In the genomic region with DNA sequence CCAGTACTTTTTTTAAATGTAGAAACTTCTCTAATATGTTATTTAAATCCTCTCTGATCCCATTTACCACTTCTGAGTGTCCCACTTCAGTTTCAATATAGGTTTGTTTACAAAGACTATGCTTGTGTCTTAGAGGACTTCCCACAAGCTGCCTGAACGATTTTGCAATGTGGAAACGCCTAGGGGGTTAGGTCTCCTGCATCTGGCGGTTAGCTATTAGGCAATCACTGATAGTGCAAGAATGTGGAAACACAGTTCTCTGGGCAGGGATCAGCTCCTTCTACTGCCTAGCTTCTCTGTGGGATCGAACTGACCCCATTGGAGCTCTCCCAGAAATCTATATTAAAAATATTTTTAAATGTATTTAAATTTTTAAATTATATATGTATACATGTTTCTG, we compare ENCODE assay signal across 8 mouse cellular contexts. TPM values are rescaled to one million over a fixed set of nuclear protein-coding genes. Genes with fewer than 3 reads are reported as not detected.
DNase-seq lines count a peak whose midpoint lies in the region; ATAC-seq and TF ChIP-seq lines count a peak whose summit lies in the region.
"Had no signal": no experiment of that assay in that cellular context is flagged by ENCODE, and none has a peak within 500 bp of the region (broad histone marks: within the 10 kb centered on the region; RNA-seq: fewer than 3 reads in every experiment).

A gene (minus strand): TSS at position 83 of the 400 bp plus-strand sequence.

- H3K9ac ChIP-seq in ES-E14 (ENCODE audit: insufficient read depth, low read depth, low read length, poor library complexity, severe bottlenecking): no peak within 1 kb of the TSS
- no peak within 1 kb of the TSS for H3K9ac ChIP-seq in forebrain, embryonic 11.5 days (ENCODE audit: low read length)
- H3K9ac ChIP-seq in hindbrain, postnatal 0 days (replicated peaks; ENCODE audit: low read length): no peak within 1 kb of the TSS
- H3K9ac ChIP-seq in lung, postnatal 0 days (replicated peaks; ENCODE audit: low read depth): no peak within 1 kb of the TSS

- no peak within 1 kb of the TSS for H3K4me2 ChIP-seq in forebrain, embryonic 11.5 days (ENCODE audit: low read depth, low read length, severe bottlenecking)
- H3K4me2 ChIP-seq in hindbrain, postnatal 0 days (ENCODE audit: low read depth, low read length): no peak within 1 kb of the TSS
- H3K4me2 ChIP-seq in lung, postnatal 0 days (replicated peaks; ENCODE audit: low read depth, low read length): no peak within 1 kb of the TSS

- no peak for TF ChIP-seq CTCF in hindbrain, postnatal 0 days (IDR thresholded peaks at IDR 0.05; ENCODE audit: low read depth)
- no peak for TF ChIP-seq CTCF in lung, postnatal 0 days (IDR thresholded peaks at IDR 0.05)

- DNase-seq in 3134 (ENCODE audit: extremely low read depth, insufficient read length, low spot score): peak; percentile 13
- DNase-seq in ES-E14 (ENCODE audit: low read depth, low spot score): no peak
- DNase-seq in forebrain, embryonic 11.5 days (ENCODE audit: low spot score): no peak
- DNase-seq in hindbrain, postnatal 0 days (ENCODE audit: low spot score): no peak
- DNase-seq in lung, postnatal 0 days (ENCODE audit: low spot score): peak; percentile 61
- no peak for DNase-seq in right cerebral cortex, postnatal 4 days

- ATAC-seq in forebrain, embryonic 11.5 days (replicated peaks; ENCODE audit: low FRiP score): no peak
- no peak for ATAC-seq in hindbrain, postnatal 0 days
- no peak for ATAC-seq in lung, postnatal 0 days
- ATAC-seq in megakaryocyte-erythroid progenitor cell, adult 5-6 weeks (replicated peaks; ENCODE audit: low FRiP score, low TSS enrichment, poor library complexity, severe bottlenecking): no peak

- TF ChIP-seq EP300 in lung, postnatal 0 days (IDR thresholded peaks at IDR 0.05): 0 out of 2 replicates have a peak, but pooled peaks have one; percentile 31

- H3K4me3 ChIP-seq in ES-E14 (ENCODE audit: insufficient read depth in 1 of 2, low read depth in 1 of 2, low read length in 2 of 2, poor library complexity in 1 of 2, severe bottlenecking in 1 of 2): no peak within 1 kb of the TSS
- no peak within 1 kb of the TSS for H3K4me3 ChIP-seq in forebrain, embryonic 11.5 days (ENCODE audit: low read depth, low read length)
- no peak within 1 kb of the TSS for H3K4me3 ChIP-seq in hindbrain, postnatal 0 days (ENCODE audit: low read length)
- H3K4me3 ChIP-seq in lung, postnatal 0 days (ENCODE audit: low read depth, low read length): no peak within 1 kb of the TSS
- H3K4me3 ChIP-seq: erythroblast, embryonic 14.5 days had no signal

- H3K27ac ChIP-seq in ES-E14 (ENCODE audit: insufficient read depth, low read depth, low read length, poor library complexity, severe bottlenecking): no peak within 1 kb of the TSS
- no peak within 1 kb of the TSS for H3K27ac ChIP-seq in forebrain, embryonic 11.5 days (ENCODE audit: low read depth, low read length)
- H3K27ac ChIP-seq in hindbrain, postnatal 0 days: no peak within 1 kb of the TSS
- no peak within 1 kb of the TSS for H3K27ac ChIP-seq in lung, postnatal 0 days (ENCODE audit: low read length)

- in situ Hi-C loops in ES-E14 (cut with MboI; ENCODE audit: low sequenced_read_pairs in 2 of 2, unreplicated experiment in 2 of 2): no loop called here

- no peaks in the 10 kb centered on the region for H3K27me3 ChIP-seq in forebrain, embryonic 11.5 days (ENCODE audit: control insufficient read depth, insufficient read depth, low read length)
- no peaks in the 10 kb centered on the region for H3K27me3 ChIP-seq in hindbrain, postnatal 0 days (ENCODE audit: insufficient read depth, low read length)
- H3K27me3 ChIP-seq in lung, postnatal 0 days (replicated peaks; ENCODE audit: insufficient read depth, low read length): no peaks in the 10 kb centered on the region

- H3K9me3 ChIP-seq in ES-E14 (ENCODE audit: control insufficient read depth, insufficient read depth, low read depth, low read length): no peaks in the 10 kb centered on the region
- H3K9me3 ChIP-seq in forebrain, embryonic 11.5 days (ENCODE audit: control insufficient read depth, low read length): no peaks in the 10 kb centered on the region
- H3K9me3 ChIP-seq in hindbrain, postnatal 0 days (ENCODE audit: low read length): no peaks in the 10 kb centered on the region
- no peaks in the 10 kb centered on the region for H3K9me3 ChIP-seq in lung, postnatal 0 days (ENCODE audit: low read length)

- H3K36me3 ChIP-seq in ES-E14 (ENCODE audit: control insufficient read depth, insufficient read depth, low read length, poor library complexity, severe bottlenecking): no peaks in the 10 kb centered on the region
- H3K36me3 ChIP-seq in forebrain, embryonic 11.5 days (ENCODE audit: control insufficient read depth, insufficient read depth, low read length): no peaks in the 10 kb centered on the region
- no peaks in the 10 kb centered on the region for H3K36me3 ChIP-seq in hindbrain, postnatal 0 days (ENCODE audit: insufficient read depth, low read length)
- no peaks in the 10 kb centered on the region for H3K36me3 ChIP-seq in lung, postnatal 0 days (ENCODE audit: insufficient read depth, low read length)

- H3K4me1 ChIP-seq in ES-E14 (ENCODE audit: control insufficient read depth in 2 of 2, insufficient read depth in 2 of 2, low read length in 2 of 2, poor library complexity in 1 of 2): no peaks in the 10 kb centered on the region
- H3K4me1 ChIP-seq in forebrain, embryonic 11.5 days (replicated peaks; ENCODE audit: control insufficient read depth, insufficient read depth, low read length): no peaks in the 10 kb centered on the region
- H3K4me1 ChIP-seq in hindbrain, postnatal 0 days (ENCODE audit: insufficient read depth, low read length): no peaks in the 10 kb centered on the region
- no peaks in the 10 kb centered on the region for H3K4me1 ChIP-seq in lung, postnatal 0 days (ENCODE audit: insufficient read depth, low read depth, low read length)

- 54% methylated on average over 4 of the region's 4 CpGs for WGBS in forebrain, embryonic 11.5 days
- WGBS in hindbrain, postnatal 0 days: 56% methylated on average over 4 of the region's 4 CpGs
- 25% methylated on average over 4 of the region's 4 CpGs for WGBS in lung, postnatal 0 days

TF ChIP-seq in ES-E14, 5 proteins besides CTCF, POLR2A, EP300 and RAD21:
- no peak for TF ChIP-seq ZC3H11A (IDR thresholded peaks at IDR 0.05; ENCODE audit: borderline replicate concordance, low read depth, low read length)
- no peak for TF ChIP-seq ZNF384 (IDR thresholded peaks at IDR 0.05; ENCODE audit: low read depth, low read length)
- no peak for TF ChIP-seq MAFK (IDR thresholded peaks at IDR 0.05; ENCODE audit: insufficient read depth, low read depth, low read length)
- no peak for TF ChIP-seq HCFC1 (IDR thresholded peaks at IDR 0.05; ENCODE audit: borderline replicate concordance, insufficient read depth, low read length)
- TF ChIP-seq CHD2 (IDR thresholded peaks at IDR 0.05; ENCODE audit: low read depth, low read length): no peak

RNA-seq across cellular contexts. Expression of the gene that starts here (rescaled TPM):
- total RNA-seq in ES-E14 (2012; rRNA removed): 18.8 and 20.1 TPM in 2 replicates
- 18.3 and 21.4 TPM in 2 replicates for polyA plus RNA-seq in forebrain, embryonic 11.5 days (2014; fragmentation: Nextera tagmentation; extraction: Ambion mirVana)
- 97.0 and 176 TPM in 2 replicates for total RNA-seq in hindbrain, postnatal 0 days (2014; rRNA removed)
- 66.7 and 70.8 TPM in 2 replicates for polyA plus RNA-seq in hindbrain, postnatal 0 days (2015; fragmentation: Nextera tagmentation; extraction: Ambion mirVana)
- 10.3 and 12.4 TPM in 2 replicates for polyA plus RNA-seq in lung, postnatal 0 days (2015; fragmentation: Nextera tagmentation; extraction: Ambion mirVana)
- total RNA-seq in megakaryocyte-erythroid progenitor cell, adult 5-6 weeks (2014; fragmentation: Nextera tagmentation): 3.0 and 3.6 TPM in 2 replicates
- 5.4 and 10.2 TPM in 2 replicates for total RNA-seq in megakaryocyte-erythroid progenitor cell, adult 5-6 weeks (2017)

Comparison
In these comparisons a context has a peak if more than half of its experiments do, and no peak if none do; other contexts are left out.
1. DNase-seq: peak in 3134 (single experiment) and lung, postnatal 0 days (single experiment); none in ES-E14 (single experiment), forebrain, embryonic 11.5 days (single experiment), hindbrain, postnatal 0 days (single experiment) and right cerebral cortex, postnatal 4 days (single experiment).